Mouse (Mus musculus) kidney, adult 2 months (tissue): ENCODE results near the gene Wfdc1.

ENCODE experiments used
- CTCF ChIP-seq: fragments of 200-500 bp; conservative IDR thresholded peaks from 2 replicates; pipeline ENCODE4 v1.5.1; 2011; ENCODE audit warnings: low read depth, mild to moderate bottlenecking, control low read depth, low read length, moderate library complexity, mixed read lengths; ENCODE audit not compliant: insufficient read depth, insufficient read length
- POLR2A ChIP-seq: fragments of 200-500 bp; IDR thresholded peaks from one replicate; pipeline ENCODE4 v1.6.1; 2011; ENCODE audit warnings: low read depth, low read length, control low read depth

DNA sequence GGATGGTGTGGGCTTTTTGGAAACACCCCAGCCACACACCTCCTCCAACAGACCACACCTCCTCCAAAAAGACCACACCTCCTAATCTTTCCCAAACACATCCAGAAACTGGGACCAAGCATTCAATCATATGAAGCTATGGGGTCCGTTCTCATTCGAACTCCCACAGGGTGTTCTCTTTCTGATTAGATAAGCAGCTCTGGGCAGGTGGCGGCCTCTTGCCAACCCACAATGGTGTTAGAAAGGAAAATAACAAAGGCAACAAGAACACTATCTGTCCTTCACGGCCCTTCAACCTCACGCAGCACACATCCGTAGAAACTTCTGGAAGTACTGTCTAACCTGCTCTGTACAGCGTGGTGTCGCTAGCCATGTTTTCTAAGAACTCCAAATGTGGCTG, 60.9 kb downstream of the Wfdc1 start:
- no peak for TF ChIP-seq CTCF
- TF ChIP-seq POLR2A = no peak
